Mouse (Mus musculus): ENCODE data around the gene Gpr1. TPM values are rescaled to one million over a fixed set of nuclear protein-coding genes. Genes with fewer than 3 reads are reported as not detected.

Gene Gpr1
- total RNA-seq (2023) = not detected

GRCm38 (mm10) chr1:63214271-63214558, at the start of gene Gpr1:
Gpr1 (minus strand) TSS chr1:63214543.

GRCm38 (mm10) chr1:63176604-63177421, 37.5 kb downstream of the Gpr1 start, which contains the start of the genes Eef1b2 and Ndufs1:
Eef1b2 (plus strand) TSS chr1:63176825.
Ndufs1 (minus strand) TSS chr1:63176833.

Other genes with a start within 250 kb of the Gpr1 start
- gene Ino80d, start 99.9 kb downstream of the Gpr1 start, total RNA-seq (2023) = 10 to 100 TPM; 90.4 to 93.0 TPM
- gene Eef1b2, start 37.7 kb downstream of the Gpr1 start, total RNA-seq (2023) = 1,000 to 10,000 TPM in 1 of 2 experiments, 100 to 1,000 TPM in 1; 969 to 1,030 TPM
- gene Ndufs1, start 37.7 kb downstream of the Gpr1 start, total RNA-seq (2023) = 10 to 100 TPM; 76.0 to 92.9 TPM
- gene Zdbf2, start 58.7 kb upstream of the Gpr1 start, total RNA-seq (2023) = not detected
- not detected for gene Adam23, start 231.3 kb upstream of the Gpr1 start, total RNA-seq (2023)

Measured in B cell, adult 67 days (primary cell).